Comparison of ENCODE assay signal across 8 mouse cellular contexts in the genomic region with DNA sequence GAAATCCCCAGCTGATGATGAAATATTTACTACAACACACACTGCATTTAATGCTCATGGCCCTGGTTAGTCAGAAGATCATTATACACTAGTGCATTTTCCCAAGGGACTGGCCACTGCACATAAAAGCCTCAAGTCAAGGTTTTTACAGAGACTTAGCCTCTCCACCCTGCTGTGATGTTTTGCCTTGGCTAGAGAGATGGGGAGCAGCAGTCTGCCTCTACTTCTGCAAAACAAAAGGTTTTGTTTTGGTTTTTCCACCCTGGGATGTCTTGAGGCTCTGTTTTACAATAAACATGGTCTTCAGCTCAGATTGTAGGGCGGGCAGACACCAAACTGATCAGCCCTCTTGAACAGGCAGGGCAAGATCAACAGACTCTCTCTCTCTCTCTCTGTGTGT.
DNase-seq lines count a peak whose midpoint lies in the region; ATAC-seq and TF ChIP-seq lines count a peak whose summit lies in the region.
"Not testable (repeated sequence)": the region's sequence is repeated elsewhere in the genome, so short reads cannot be mapped to it uniquely, and the experiment has no call there.

No protein-coding gene starts in this region.

- DNase-seq in 3134 (ENCODE audit: extremely low read depth, insufficient read length, low spot score) = peak; percentile 43
- DNase-seq in T-cell, adult 2 months (ENCODE audit: low spot score) = peak; percentile 1
- DNase-seq in embryo, embryonic 9.5 days (ENCODE audit: extremely low spot score) = peak; percentile 2
- peak; percentile 9 to 12 for DNase-seq in heart, postnatal 36 days
- DNase-seq in kidney, postnatal 0 days (ENCODE audit: low spot score) = not testable (repeated sequence)
- peak; percentile 0 to 3 for DNase-seq in lung, adult 18-20 months
- DNase-seq in testis, postnatal 14 days (ENCODE audit: low spot score) = peak; percentile 16

- not testable (repeated sequence) for H3K4me2 ChIP-seq in kidney, postnatal 0 days (ENCODE audit: low read length)

- not testable (repeated sequence) for TF ChIP-seq CTCF in kidney, postnatal 0 days (IDR thresholded peaks at IDR 0.05; ENCODE audit: low read depth)

- not testable (repeated sequence) for H3K9ac ChIP-seq in kidney, postnatal 0 days (ENCODE audit: low read depth, low read length)

- ATAC-seq in kidney, postnatal 0 days (replicated peaks; ENCODE audit: low FRiP score, low read depth) = peak; percentile 68
- peak; percentile 53; the same call in 1 of the 2 replicates for ATAC-seq in neutrophil, adult 5-6 weeks (ENCODE audit: extremely low read depth, insufficient number of reproducible peaks, low FRiP score, poor library complexity, severe bottlenecking)

- not testable (repeated sequence) for H3K9me3 ChIP-seq in kidney, postnatal 0 days (replicated peaks; ENCODE audit: low read length)

- not testable (repeated sequence) for H3K27me3 ChIP-seq in kidney, postnatal 0 days (ENCODE audit: insufficient read depth, low read length)

- H3K27ac ChIP-seq in kidney, postnatal 0 days = not testable (repeated sequence)

- intact Hi-C loops in heart, postnatal 36 days (cut with DNase I) = not testable (repeated sequence)

- H3K36me3 ChIP-seq in kidney, postnatal 0 days (ENCODE audit: insufficient read depth, low read length) = not testable (repeated sequence)

- WGBS in kidney, postnatal 0 days = 28% methylated on average over 1 of the region's 1 CpGs

- not testable (repeated sequence) for H3K4me3 ChIP-seq in kidney, postnatal 0 days (replicated peaks; ENCODE audit: low read depth, low read length)

- H3K4me1 ChIP-seq in kidney, postnatal 0 days (replicated peaks; ENCODE audit: insufficient read depth, low read length) = not testable (repeated sequence)
